Mouse (Mus musculus) testis, adult 2 months (tissue): ENCODE measurements around the gene Daxx.
"Not testable (repeated sequence)": the region's sequence is repeated elsewhere in the genome, so short reads cannot be mapped to it uniquely, and the experiment has no call there.

Experiments used
- CTCF ChIP-seq: fragments of 200-500 bp; IDR thresholded peaks from 2 replicates; pipeline ENCODE4 v1.5.1; 2012; ENCODE audit warnings: low read depth, mild to moderate bottlenecking, inconsistent platforms, low read length, moderate library complexity; ENCODE audit not compliant: control insufficient read depth, insufficient read depth, insufficient replicate concordance
- POLR2A ChIP-seq: fragments of 200-500 bp; IDR thresholded peaks from 2 replicates; pipeline ENCODE4 v1.6.1; 2012; ENCODE audit warnings: low read depth, mild to moderate bottlenecking, inconsistent platforms, low read length, moderate library complexity; ENCODE audit not compliant: control insufficient read depth

DNA sequence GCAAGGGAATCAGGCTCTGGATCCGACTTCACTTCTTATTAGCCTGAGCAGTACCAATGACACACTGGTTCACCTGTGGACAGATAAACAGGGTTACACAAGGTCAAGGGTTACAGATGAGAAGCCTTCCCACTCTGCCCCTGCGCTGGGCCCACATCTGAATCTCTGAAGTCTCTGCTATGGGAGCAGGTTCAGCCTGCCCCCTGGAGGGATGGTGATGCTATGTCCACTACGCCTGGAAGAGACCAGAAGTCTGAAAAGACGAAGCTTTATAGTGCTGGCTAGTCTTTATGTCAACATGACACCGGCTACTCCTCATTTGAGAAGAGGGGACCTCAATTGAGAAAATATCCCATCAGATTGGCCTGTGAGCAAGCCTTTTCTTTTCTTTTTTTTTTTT lies 33.4 kb upstream of the Daxx start:
- TF ChIP-seq CTCF, POLR2A: not testable (repeated sequence)
